Mouse (Mus musculus): ENCODE results near the gene Tcf7l1.

Tcf7l1 gene

GRCm38 (mm10) chr6:72747156-72747555, 41.9 kb downstream of the Tcf7l1 start:
- no peak for DNase-seq (ENCODE audit: extremely low spot score, low spot score)

- DNase-seq (ENCODE audit: extremely low spot score, low spot score): no peak
These were observed 43.3 kb downstream of the Tcf7l1 start for GRCm38 (mm10) chr6:72745781-72746180.

- DNase-seq (ENCODE audit: extremely low spot score, low spot score): no peak
These were observed 44.8 kb downstream of the Tcf7l1 start for GRCm38 (mm10) chr6:72744144-72744800.

GRCm38 (mm10) chr6:72743624-72744041, 45.4 kb downstream of the Tcf7l1 start:
- DNase-seq (ENCODE audit: extremely low spot score, low spot score): no peak

GRCm38 (mm10) chr6:72742331-72742730, 46.7 kb downstream of the Tcf7l1 start:
- no peak for DNase-seq (ENCODE audit: extremely low spot score, low spot score)

- DNase-seq (ENCODE audit: extremely low spot score, low spot score): no peak
These were observed 48.2 kb downstream of the Tcf7l1 start for GRCm38 (mm10) chr6:72740596-72741421.

- no peak for DNase-seq (ENCODE audit: extremely low spot score, low spot score)
These were observed 52.2 kb downstream of the Tcf7l1 start for GRCm38 (mm10) chr6:72736872-72737271.

GRCm38 (mm10) chr6:72735206-72735605, 53.8 kb downstream of the Tcf7l1 start:
- DNase-seq (ENCODE audit: extremely low spot score, low spot score): no peak

- DNase-seq (ENCODE audit: extremely low spot score, low spot score): no peak
These were observed 55.7 kb downstream of the Tcf7l1 start for GRCm38 (mm10) chr6:72733375-72733774.

GRCm38 (mm10) chr6:72732109-72732508, 56.9 kb downstream of the Tcf7l1 start:
- no peak for DNase-seq (ENCODE audit: extremely low spot score, low spot score)

GRCm38 (mm10) chr6:72730560-72730849, 58.5 kb downstream of the Tcf7l1 start:
- peak; percentile 52 for DNase-seq (ENCODE audit: extremely low spot score, low spot score)

- DNase-seq (ENCODE audit: extremely low spot score, low spot score): no peak
These were observed 59.1 kb downstream of the Tcf7l1 start for GRCm38 (mm10) chr6:72729831-72730559.

GRCm38 (mm10) chr6:72727826-72728225, 61.2 kb downstream of the Tcf7l1 start:
- no peak for DNase-seq (ENCODE audit: extremely low spot score, low spot score)

- DNase-seq (ENCODE audit: extremely low spot score, low spot score): no peak
These were observed 64.4 kb downstream of the Tcf7l1 start for GRCm38 (mm10) chr6:72724494-72725180.

- DNase-seq (ENCODE audit: extremely low spot score, low spot score): no peak
These were observed 65.2 kb downstream of the Tcf7l1 start for GRCm38 (mm10) chr6:72723731-72724385.

GRCm38 (mm10) chr6:72723143-72723542, 65.9 kb downstream of the Tcf7l1 start:
- DNase-seq (ENCODE audit: extremely low spot score, low spot score): no peak

- DNase-seq (ENCODE audit: extremely low spot score, low spot score): no peak
These were observed 68.2 kb downstream of the Tcf7l1 start for GRCm38 (mm10) chr6:72720852-72721251.

GRCm38 (mm10) chr6:72714726-72715125, 74.3 kb downstream of the Tcf7l1 start:
- DNase-seq (ENCODE audit: extremely low spot score, low spot score): no peak

GRCm38 (mm10) chr6:72714250-72714649, 74.8 kb downstream of the Tcf7l1 start:
- DNase-seq (ENCODE audit: extremely low spot score, low spot score): peak; percentile 39

- DNase-seq (ENCODE audit: extremely low spot score, low spot score): peak; percentile 81
These were observed 77.5 kb downstream of the Tcf7l1 start for GRCm38 (mm10) chr6:72711508-72712081.
